Mouse (Mus musculus) fibroblast of lung, adult 2 months (primary cell): ENCODE data around the gene Cyb5rl.

Experiments used
- DNase-seq: peaks from one replicate; pipeline ENCODE4 v3.0.0-alpha.2; 2011; ENCODE audit warnings: low read depth

Cyb5rl gene

DNA sequence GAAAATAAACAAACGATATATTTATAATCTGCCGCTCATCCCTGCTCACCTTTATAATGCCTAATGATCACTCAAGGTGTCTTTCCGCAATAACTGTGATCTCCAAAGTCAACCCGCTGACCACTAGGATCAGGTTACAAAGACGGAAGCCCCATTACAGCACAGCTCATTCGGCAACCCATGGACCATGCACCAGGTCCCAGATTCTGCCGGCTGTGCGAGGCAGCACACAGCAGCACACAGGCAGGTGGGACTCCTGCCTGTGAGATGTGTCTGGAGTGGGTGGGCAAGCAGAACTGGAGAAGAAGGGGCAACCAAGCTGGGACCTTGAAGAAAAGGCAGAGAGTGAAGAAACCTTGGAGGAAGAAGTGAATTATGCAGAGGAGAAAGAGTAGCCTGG, 47.5 kb downstream of the Cyb5rl start:
- no peak for DNase-seq

DNA sequence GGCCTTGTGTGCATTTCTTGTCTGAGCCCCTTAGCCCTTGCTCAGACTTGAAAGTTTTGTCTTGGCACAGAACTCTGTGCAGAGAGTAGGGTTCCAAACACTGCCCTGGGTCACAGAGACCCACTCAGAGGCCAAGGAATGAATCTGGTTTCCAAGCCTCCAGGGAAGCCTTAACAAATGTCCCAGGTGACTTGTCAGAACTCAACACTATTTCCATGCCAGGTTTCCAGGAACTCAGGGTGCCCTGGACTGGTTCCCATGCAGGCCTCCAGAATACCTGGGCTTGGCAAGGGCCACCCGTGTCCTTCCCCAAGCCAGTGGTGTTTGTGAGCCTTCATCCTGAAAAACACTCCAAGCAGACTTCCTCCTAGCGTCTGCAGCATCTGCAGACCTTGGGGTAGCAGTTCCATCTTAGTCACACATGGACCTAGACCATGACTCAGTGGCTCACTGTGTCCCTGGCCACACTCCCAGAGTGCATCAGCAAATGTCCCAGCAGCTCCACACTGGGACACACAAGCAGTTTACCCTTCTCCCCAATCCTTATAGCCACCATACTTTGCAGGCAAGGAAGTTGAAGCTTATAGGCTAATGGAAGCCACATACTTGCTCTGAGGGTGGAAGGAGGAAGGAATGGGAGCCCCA, 51.1 kb downstream of the Cyb5rl start:
- DNase-seq = no peak

DNA sequence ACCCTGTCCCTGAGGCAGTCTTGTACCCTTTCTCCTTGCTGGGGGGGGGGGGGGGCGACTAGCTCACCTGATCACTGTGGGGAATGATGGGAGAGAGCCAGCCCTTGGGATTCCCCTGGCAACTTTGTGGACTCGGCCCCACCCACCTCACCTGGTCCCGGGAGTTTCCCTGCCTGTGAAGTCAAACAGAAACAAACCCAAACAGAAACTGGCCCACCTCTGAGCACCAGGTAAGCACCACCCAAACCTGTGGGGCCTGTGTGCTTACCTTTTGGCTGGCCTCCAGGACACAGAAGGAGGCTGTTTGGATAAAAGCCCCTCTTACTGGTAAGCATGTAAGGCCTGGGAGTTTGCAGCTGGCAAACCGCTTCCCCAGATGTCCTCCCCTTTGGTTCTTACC, 52.3 kb downstream of the Cyb5rl start:
- no peak for DNase-seq

DNA sequence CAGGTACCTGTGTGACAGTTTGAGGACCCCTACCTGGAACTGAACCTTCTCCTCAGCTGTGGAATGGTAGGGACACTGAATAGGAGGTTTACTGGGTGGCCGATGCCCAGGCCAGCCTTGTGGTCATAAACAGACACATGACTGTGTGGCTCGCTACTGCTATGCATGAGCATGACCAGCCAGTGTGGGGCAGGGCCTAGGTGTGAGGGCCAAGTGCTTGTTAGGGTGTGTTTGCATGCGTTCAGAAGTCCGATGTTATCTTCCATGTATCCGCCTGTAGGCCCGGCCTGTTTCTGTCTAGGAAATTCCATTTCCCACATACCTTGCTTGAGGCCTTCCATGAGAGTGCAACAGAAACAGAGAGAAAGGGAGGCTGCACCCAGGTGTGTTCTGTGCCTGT, 53.9 kb downstream of the Cyb5rl start:
- no peak for DNase-seq

DNA sequence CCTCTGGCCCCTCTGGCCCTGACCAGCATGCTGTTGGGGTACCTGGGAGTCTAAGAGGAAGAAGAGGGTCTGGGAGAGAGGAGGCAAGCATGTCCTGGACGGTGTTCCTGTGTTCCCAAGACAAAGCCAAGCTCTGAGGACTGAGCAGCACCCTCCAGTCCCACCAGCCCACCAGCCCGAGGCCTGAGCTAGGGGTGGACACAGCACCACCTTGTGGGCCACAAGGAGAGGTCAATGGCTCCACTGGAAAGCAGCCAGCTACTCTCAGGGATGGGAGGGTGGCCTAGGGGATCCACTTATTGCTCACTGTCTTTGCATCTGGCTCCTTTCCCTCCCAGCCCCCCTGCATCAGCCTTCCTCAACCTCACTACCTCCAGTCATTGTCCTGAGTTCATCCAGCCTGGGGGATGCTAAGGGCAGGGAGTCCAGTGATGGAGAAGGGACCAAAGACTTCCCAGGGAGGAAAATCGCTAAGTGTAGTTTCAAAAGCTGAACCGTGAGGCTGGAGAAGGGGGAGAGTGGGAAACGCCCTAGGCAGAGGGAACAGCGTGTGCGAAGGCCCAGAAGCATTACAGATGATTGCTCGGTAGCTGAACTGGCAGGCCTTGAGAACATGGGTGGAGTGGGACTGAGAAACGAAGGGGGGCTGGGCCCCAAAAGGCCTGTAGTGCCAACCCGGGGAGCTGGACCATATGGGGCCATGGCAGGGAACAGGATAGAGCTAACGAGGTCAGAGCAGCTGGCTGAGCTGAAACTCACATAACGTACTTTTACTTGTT, 54.6 kb downstream of the Cyb5rl start:
- no peak for DNase-seq

DNA sequence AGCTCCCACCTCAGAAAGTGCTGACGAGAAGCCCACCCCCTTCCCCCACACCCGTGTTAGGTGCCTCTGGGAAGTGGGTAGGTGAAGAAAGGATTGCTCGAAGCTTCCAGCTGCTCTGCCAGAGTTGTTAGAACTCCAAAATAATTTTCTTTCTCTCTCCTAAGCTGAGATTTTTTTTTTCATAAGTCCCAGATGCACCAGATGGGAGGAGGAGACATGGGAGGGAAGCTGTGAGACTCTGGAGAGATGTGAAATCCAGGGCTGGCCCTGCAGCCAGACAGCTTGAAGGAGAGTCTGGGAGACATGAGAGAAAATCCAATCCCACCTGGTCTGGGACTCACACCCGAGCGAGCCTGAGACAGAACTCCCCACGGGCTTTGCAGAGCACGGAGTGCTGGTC, 57.6 kb downstream of the Cyb5rl start:
- no peak for DNase-seq

DNA sequence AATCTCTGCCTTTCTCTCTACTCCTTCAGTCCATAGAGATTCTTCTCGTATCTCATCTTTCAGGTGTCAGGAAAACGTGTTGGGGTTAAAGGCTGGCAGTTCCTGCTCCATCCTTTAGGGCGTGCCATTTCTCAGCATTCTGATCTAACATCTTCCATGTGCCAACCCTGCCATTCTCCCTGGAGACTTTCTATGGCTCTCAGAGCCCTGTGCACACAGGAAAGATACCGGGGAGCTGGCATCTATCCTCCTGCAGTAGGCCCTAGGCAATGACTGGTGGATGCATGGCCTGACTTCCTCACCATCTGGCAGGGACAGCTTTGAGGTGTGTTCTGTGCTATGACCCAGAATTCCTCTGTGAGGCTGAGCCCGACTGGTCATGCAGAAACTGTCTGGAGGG, 58.3 kb downstream of the Cyb5rl start:
- no peak for DNase-seq

DNA sequence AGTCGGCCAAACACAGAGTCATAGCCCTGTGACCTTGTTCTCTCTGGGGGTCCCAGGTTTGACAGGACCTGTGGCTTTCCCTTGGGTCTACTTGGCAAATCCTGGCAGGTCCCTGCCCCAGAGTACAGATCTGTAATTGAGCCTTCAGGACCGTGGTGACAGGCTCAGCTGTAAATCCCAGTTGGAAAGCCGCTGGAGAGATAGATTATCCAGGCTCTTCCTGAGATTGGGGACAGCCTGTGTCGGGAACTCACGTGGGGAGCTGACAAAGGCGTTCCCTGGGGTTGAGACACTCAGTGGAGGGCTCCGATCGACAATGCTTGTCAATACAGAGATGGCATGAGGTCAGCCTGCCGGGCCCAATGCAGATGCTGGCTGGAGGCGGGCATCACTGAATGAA, 59.6 kb downstream of the Cyb5rl start:
- no peak for DNase-seq

DNA sequence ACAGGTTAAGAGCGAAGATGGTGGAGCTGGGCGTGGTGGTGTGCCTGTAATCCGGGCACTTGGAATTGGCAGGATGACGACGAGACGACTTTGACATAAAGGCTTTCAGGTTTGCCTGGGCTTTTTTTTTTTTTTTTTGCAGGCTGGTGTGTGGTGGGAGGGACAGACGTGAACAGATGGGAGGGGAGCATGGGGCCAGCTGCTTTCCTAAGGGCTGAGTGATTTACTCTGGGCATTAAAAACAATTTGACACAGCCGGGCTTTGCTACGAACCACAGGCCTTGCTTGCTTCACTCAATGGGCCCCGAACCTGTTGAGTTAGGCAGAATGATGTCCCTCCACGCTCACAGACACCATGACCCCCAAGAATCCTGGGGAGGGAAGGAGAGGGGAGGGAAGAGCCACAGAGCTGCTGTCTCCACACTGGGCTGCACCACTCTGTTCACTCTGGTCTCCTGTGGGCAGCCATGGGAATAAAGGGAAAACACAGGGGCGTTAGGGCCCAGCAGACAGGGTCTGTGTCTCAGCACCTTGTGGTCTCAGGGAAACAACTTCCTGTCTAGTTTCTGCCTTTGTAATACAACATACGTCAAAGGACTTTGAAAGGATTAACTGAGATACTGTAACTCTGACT, 60.2 kb downstream of the Cyb5rl start:
- DNase-seq = no peak

DNA sequence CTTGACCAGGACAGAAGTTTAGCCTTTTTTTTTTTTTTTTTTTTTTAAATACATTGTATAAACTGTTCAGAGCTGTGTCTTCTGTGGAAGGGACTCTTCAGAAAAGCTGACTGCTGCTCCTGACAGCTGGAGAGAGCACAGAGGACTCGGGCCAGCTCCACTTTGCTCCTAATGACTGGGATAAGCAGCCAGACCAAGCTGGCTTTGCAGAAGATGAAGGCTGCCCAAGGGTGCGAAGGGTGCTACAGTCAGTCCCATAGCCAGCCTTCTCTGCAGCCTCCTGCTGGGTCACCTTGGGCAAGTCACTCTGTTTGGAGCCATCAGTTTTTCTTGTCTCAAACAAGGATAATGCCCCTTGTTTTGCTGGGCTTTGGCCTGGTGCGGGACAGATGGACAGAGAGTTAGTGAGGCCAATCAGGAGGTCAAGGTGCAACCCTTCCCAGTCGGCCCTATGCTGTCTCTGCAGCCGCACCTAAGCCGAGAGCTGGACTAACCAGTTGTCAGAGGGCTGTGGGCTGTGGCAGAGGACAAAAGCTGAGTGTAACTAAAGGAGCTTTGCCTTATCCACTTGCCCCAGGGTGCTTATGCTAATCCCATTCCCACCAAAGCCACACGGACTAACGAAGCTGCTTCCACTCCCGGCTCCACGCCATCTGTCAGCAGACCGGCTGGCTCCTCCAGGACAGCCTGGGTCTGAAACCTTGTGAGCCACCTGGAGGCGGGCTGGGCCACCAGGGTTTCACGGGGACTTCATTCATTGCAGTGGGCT, 61.3 kb downstream of the Cyb5rl start:
- no peak for DNase-seq

DNA sequence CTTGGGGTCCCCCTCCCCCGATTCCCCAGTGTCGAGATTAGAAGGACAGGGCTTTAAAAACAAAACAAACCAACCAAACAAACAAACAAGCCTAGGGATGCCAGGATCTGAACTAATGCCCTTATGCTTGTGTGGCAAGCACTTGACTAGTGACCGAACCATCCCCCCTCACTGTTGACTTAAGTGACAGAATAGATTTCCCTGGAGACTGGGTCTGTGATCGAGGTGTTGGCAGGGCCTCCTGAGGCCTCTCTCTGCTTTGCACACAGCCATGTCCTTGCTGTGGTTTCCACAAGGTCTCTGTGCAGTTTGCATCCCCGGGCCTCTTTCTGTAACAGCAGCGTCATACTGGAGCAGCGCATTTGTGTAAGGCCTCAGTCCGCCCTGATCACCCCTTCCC, 62.6 kb downstream of the Cyb5rl start:
- no peak for DNase-seq

DNA sequence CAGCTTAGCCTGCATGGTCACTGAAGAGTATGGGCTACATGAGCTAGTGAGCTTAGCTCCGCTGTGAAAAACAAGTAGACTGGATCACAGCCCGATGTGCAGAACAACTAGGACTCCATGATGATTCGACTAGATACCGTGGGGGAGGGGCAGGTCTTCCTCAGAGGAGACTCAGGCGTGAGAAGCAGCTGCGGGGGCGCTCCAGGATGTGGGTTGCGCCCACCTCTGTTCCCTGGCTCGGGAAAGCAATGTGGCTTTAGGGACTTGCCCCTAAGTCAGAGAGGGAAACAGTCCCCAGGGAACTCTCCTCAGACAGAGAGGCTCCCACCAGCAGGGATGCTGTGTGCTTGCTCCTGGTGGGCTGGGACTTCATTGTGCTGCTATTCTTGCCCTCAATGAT, 63.7 kb downstream of the Cyb5rl start:
- DNase-seq = no peak

DNA sequence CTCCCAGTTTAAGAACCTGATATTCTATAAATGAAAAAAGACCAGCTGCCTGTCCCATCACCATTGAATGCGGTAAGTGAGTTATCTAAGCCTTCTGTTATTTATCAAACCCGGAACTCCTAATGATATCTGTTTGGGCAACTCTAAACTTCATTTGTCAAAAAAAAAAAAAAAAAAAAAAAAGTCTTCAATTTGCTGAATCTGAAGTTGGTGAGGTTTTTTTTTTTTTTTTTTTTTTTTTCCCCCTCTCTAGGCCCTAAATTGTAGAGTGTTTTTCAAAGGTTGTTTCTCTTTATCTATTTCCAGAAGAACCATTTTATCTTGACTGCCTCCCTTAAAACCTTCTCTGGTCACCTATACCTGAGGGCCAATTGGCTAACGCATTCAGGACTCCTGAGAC, 68.1 kb downstream of the Cyb5rl start:
- no peak for DNase-seq

DNA sequence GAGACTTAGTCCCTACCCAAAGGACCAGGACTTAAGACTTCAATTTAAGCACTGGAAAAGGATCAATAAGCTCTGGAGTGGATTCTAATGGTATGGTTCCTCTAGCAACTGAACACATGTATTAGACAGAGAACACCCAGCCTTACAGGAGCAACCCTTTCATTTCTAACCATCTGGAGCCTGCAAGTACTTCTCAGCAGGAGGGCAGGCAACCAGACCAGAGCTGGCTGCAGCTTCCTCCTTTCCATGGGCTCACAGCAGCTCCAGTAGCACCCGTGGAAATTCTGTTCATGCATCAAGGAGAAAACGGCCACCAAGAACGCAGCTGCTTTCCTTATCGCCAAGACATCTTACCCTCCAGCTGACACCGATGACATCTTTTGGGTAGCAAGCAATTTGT, 68.9 kb downstream of the Cyb5rl start:
- no peak for DNase-seq

DNA sequence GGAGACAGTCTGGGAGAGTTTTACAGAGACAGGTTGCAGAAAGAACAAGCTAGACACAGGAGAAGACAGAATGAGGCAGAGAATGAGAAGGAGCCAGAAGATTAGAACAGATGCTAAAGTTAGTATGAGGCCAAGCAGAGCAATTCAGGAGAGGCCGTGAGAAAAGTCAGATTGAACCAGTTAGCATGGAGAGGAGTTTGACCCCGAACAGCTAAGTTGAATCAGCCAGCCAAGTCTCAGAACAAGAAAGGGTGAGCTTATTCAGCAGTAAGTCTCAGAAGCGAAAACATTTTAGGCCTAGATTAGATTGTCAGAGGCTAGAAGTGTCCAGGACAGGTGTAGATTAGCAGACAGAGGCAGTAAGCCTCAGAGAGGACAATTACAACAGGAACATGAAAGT, 69.7 kb downstream of the Cyb5rl start:
- DNase-seq = no peak
